Mouse (Mus musculus): ENCODE data around the gene Fmo1.

- TF ChIP-seq CTCF (IDR thresholded peaks at IDR 0.05; ENCODE audit: borderline replicate concordance, control insufficient read depth, extremely low read depth, insufficient read depth, low read length, poor library complexity) = no peak
- TF ChIP-seq POLR2A (IDR thresholded peaks at IDR 0.05; ENCODE audit: control insufficient read depth, extremely low read depth, insufficient read depth, low read length, poor library complexity) = no peak
Observed at GRCm38 (mm10) chr1:162882681-162883080, 16.3 kb upstream of the Fmo1 start.

All from thymus, adult 2 months (tissue).